Mouse (Mus musculus): ENCODE measurements around the gene Kcnd3. TPM values are rescaled to one million over a fixed set of nuclear protein-coding genes. Genes with fewer than 3 reads are reported as not detected.

Gene Kcnd3
- polyA plus RNA-seq, 1 experiment from 2014 or later: 3.6 TPM

- H3K36me3 ChIP-seq: no peaks in the 10 kb centered on the region
- H3K27me3 ChIP-seq (replicated peaks): no peaks in the 10 kb centered on the region
- no peak for ATAC-seq (ENCODE audit: low FRiP score, low read depth)
- H3K9ac ChIP-seq: no peak overlapping the region
- H3K4me2 ChIP-seq (replicated peaks): no peak overlapping the region
- no peak overlapping the region for H3K4me3 ChIP-seq
- no peak overlapping the region for H3K27ac ChIP-seq
- WGBS: 37% methylated on average over 3 of the region's 3 CpGs
- H3K4me1 ChIP-seq: peaks cover 20% of the 10 kb centered on the region
- no peaks in the 10 kb centered on the region for H3K9me3 ChIP-seq
Observed at GRCm38 (mm10) chr3:105570818-105571217, 118.7 kb downstream of the Kcnd3 start.

GRCm38 (mm10) chr3:105571944-105572343 lies 119.8 kb downstream of the Kcnd3 start:
- no peaks in the 10 kb centered on the region for H3K9me3 ChIP-seq
- H3K4me1 ChIP-seq: peaks cover 20% of the 10 kb centered on the region
- 69% methylated on average over 1 of the region's 1 CpGs for WGBS
- H3K4me2 ChIP-seq (replicated peaks): no peak overlapping the region
- no peak overlapping the region for H3K9ac ChIP-seq
- H3K36me3 ChIP-seq: no peaks in the 10 kb centered on the region
- H3K4me3 ChIP-seq: no peak overlapping the region
- no peaks in the 10 kb centered on the region for H3K27me3 ChIP-seq (replicated peaks)
- ATAC-seq (ENCODE audit: low FRiP score, low read depth): no peak
- no peak overlapping the region for H3K27ac ChIP-seq

- no peak overlapping the region for H3K9ac ChIP-seq
- H3K4me2 ChIP-seq (replicated peaks): no peak overlapping the region
- no peaks in the 10 kb centered on the region for H3K27me3 ChIP-seq (replicated peaks)
- H3K9me3 ChIP-seq: no peaks in the 10 kb centered on the region
- H3K4me3 ChIP-seq: no peak overlapping the region
- WGBS: 78% methylated on average over 2 of the region's 2 CpGs
- H3K4me1 ChIP-seq: peaks cover 16% of the 10 kb centered on the region
- ATAC-seq (ENCODE audit: low FRiP score, low read depth): no peak
- no peaks in the 10 kb centered on the region for H3K36me3 ChIP-seq
- no peak overlapping the region for H3K27ac ChIP-seq
Observed at GRCm38 (mm10) chr3:105573156-105573555, 121.0 kb downstream of the Kcnd3 start.

- no peaks in the 10 kb centered on the region for H3K36me3 ChIP-seq
- no peak for ATAC-seq (ENCODE audit: low FRiP score, low read depth)
- no peaks in the 10 kb centered on the region for H3K9me3 ChIP-seq
- H3K9ac ChIP-seq: no peak overlapping the region
- WGBS: 73% methylated on average over 3 of the region's 3 CpGs
- H3K27me3 ChIP-seq (replicated peaks): no peaks in the 10 kb centered on the region
- no peak overlapping the region for H3K4me3 ChIP-seq
- no peak overlapping the region for H3K4me2 ChIP-seq (replicated peaks)
- H3K27ac ChIP-seq: no peak overlapping the region
- H3K4me1 ChIP-seq: 0 out of 2 replicates have a peak, but pooled peaks cover 7% of the 10 kb centered on the region
Observed at GRCm38 (mm10) chr3:105578320-105578719, 126.2 kb downstream of the Kcnd3 start.

GRCm38 (mm10) chr3:105581119-105581518 lies 129.0 kb downstream of the Kcnd3 start:
- no peak for ATAC-seq (ENCODE audit: low FRiP score, low read depth)
- H3K4me3 ChIP-seq: no peak overlapping the region
- H3K36me3 ChIP-seq: no peaks in the 10 kb centered on the region
- H3K4me2 ChIP-seq (replicated peaks): no peak overlapping the region
- 73% methylated on average over 6 of the region's 6 CpGs for WGBS
- H3K9ac ChIP-seq: no peak overlapping the region
- H3K27me3 ChIP-seq (replicated peaks): no peaks in the 10 kb centered on the region
- no peaks in the 10 kb centered on the region for H3K9me3 ChIP-seq
- H3K4me1 ChIP-seq: peaks cover 15% of the 10 kb centered on the region
- H3K27ac ChIP-seq: no peak overlapping the region

GRCm38 (mm10) chr3:105585734-105586159 lies 133.6 kb downstream of the Kcnd3 start:
- Histone ChIP-seq H3K27me3 (replicated peaks) (no peaks in the 10 kb centered on the region), H3K4me2 (replicated peaks) (no peak overlapping the region), H3K27ac (no peak overlapping the region), H3K4me3 (no peak overlapping the region), H3K9ac (peak overlapping the region; percentile 35; the same call in 1 of the 2 replicates), H3K4me1 (peaks cover 11% of the 10 kb centered on the region), H3K36me3 (no peaks in the 10 kb centered on the region), H3K9me3 (no peaks in the 10 kb centered on the region)
- ATAC-seq (ENCODE audit: low FRiP score, low read depth): peak; percentile 84
- 28% methylated on average over 4 of the region's 4 CpGs for WGBS

GRCm38 (mm10) chr3:105590056-105590672 lies 138.0 kb downstream of the Kcnd3 start:
- peak; percentile 70 for ATAC-seq (ENCODE audit: low FRiP score, low read depth)
- no peak overlapping the region for H3K4me3 ChIP-seq
- no peak overlapping the region for H3K27ac ChIP-seq
- H3K36me3 ChIP-seq: no peaks in the 10 kb centered on the region
- no peak overlapping the region for H3K4me2 ChIP-seq (replicated peaks)
- H3K9me3 ChIP-seq: no peaks in the 10 kb centered on the region
- H3K9ac ChIP-seq: no peak overlapping the region
- 61% methylated on average over 15 of the region's 15 CpGs for WGBS
- H3K4me1 ChIP-seq: peaks cover 11% of the 10 kb centered on the region
- H3K27me3 ChIP-seq (replicated peaks): no peaks in the 10 kb centered on the region

- Histone ChIP-seq H3K27me3 (replicated peaks) (no peaks in the 10 kb centered on the region), H3K27ac (no peak overlapping the region), H3K4me3 (no peak overlapping the region), H3K4me2 (replicated peaks) (no peak overlapping the region), H3K9me3 (no peaks in the 10 kb centered on the region), H3K4me1 (peaks cover 3% of the 10 kb centered on the region; the same call in 1 of the 2 replicates), H3K9ac (no peak overlapping the region), H3K36me3 (no peaks in the 10 kb centered on the region)
- no peak for ATAC-seq (ENCODE audit: low FRiP score, low read depth)
- 92% methylated on average over 1 of the region's 1 CpGs for WGBS
Observed at GRCm38 (mm10) chr3:105591766-105592165, 139.6 kb downstream of the Kcnd3 start.

- Histone ChIP-seq H3K27ac (no peak overlapping the region), H3K27me3 (replicated peaks) (no peaks in the 10 kb centered on the region), H3K4me1 (peaks cover 3% of the 10 kb centered on the region; the same call in 1 of the 2 replicates), H3K36me3 (no peaks in the 10 kb centered on the region), H3K4me3 (no peak overlapping the region), H3K4me2 (replicated peaks) (no peak overlapping the region), H3K9me3 (no peaks in the 10 kb centered on the region), H3K9ac (no peak overlapping the region)
- ATAC-seq (ENCODE audit: low FRiP score, low read depth): no peak
- 74% methylated on average over 2 of the region's 2 CpGs for WGBS
Observed at GRCm38 (mm10) chr3:105592246-105592645, 140.1 kb downstream of the Kcnd3 start.

GRCm38 (mm10) chr3:105600483-105600882 lies 148.4 kb downstream of the Kcnd3 start:
- H3K9ac ChIP-seq: no peak overlapping the region
- H3K9me3 ChIP-seq: no peaks in the 10 kb centered on the region
- H3K27ac ChIP-seq: no peak overlapping the region
- H3K4me1 ChIP-seq: no peaks in the 10 kb centered on the region
- ATAC-seq (ENCODE audit: low FRiP score, low read depth): no peak
- no peak overlapping the region for H3K4me3 ChIP-seq
- H3K27me3 ChIP-seq (replicated peaks): no peaks in the 10 kb centered on the region
- 92% methylated on average over 4 of the region's 4 CpGs for WGBS
- no peak overlapping the region for H3K4me2 ChIP-seq (replicated peaks)
- no peaks in the 10 kb centered on the region for H3K36me3 ChIP-seq

GRCm38 (mm10) chr3:105602966-105603365 lies 150.8 kb downstream of the Kcnd3 start:
- H3K9me3 ChIP-seq: no peaks in the 10 kb centered on the region
- no peaks in the 10 kb centered on the region for H3K4me1 ChIP-seq
- WGBS: 91% methylated on average over 5 of the region's 5 CpGs
- H3K4me3 ChIP-seq: no peak overlapping the region
- no peak overlapping the region for H3K9ac ChIP-seq
- H3K27ac ChIP-seq: no peak overlapping the region
- ATAC-seq (ENCODE audit: low FRiP score, low read depth): no peak
- no peak overlapping the region for H3K4me2 ChIP-seq (replicated peaks)
- H3K27me3 ChIP-seq (replicated peaks): no peaks in the 10 kb centered on the region
- no peaks in the 10 kb centered on the region for H3K36me3 ChIP-seq

GRCm38 (mm10) chr3:105605726-105606125 lies 153.6 kb downstream of the Kcnd3 start:
- H3K4me1 ChIP-seq: no peaks in the 10 kb centered on the region
- H3K9ac ChIP-seq: no peak overlapping the region
- no peak overlapping the region for H3K27ac ChIP-seq
- no peak for ATAC-seq (ENCODE audit: low FRiP score, low read depth)
- 79% methylated on average over 5 of the region's 5 CpGs for WGBS
- no peaks in the 10 kb centered on the region for H3K9me3 ChIP-seq
- H3K4me3 ChIP-seq: no peak overlapping the region
- no peaks in the 10 kb centered on the region for H3K36me3 ChIP-seq
- H3K4me2 ChIP-seq (replicated peaks): no peak overlapping the region
- H3K27me3 ChIP-seq (replicated peaks): no peaks in the 10 kb centered on the region

GRCm38 (mm10) chr3:105608857-105609256 lies 156.7 kb downstream of the Kcnd3 start:
- no peak overlapping the region for H3K4me2 ChIP-seq (replicated peaks)
- no peak overlapping the region for H3K9ac ChIP-seq
- no peak for ATAC-seq (ENCODE audit: low FRiP score, low read depth)
- H3K4me3 ChIP-seq: no peak overlapping the region
- no peaks in the 10 kb centered on the region for H3K4me1 ChIP-seq
- WGBS: 87% methylated on average over 3 of the region's 3 CpGs
- H3K27me3 ChIP-seq (replicated peaks): no peaks in the 10 kb centered on the region
- H3K27ac ChIP-seq: no peak overlapping the region
- no peaks in the 10 kb centered on the region for H3K9me3 ChIP-seq
- no peaks in the 10 kb centered on the region for H3K36me3 ChIP-seq

Measured in neural tube, embryonic 12.5 days (tissue).